Mouse (Mus musculus) embryo, embryonic 9.5 days (tissue): Measurements from ENCODE around the gene Nfrkb.

Source experiments
- DNase-seq: peaks from one replicate; pipeline ENCODE4 v3.0.0-alpha.2; 2017; ENCODE audit errors: extremely low spot score

Gene Nfrkb

GRCm38 (mm10) chr9:31385947-31386354, at the start of gene Nfrkb:
Gene Nfrkb, plus strand, starts transcription at chr9:31386192.
- peak; percentile 95 for DNase-seq

GRCm38 (mm10) chr9:31344289-31344831, 41.6 kb upstream of the Nfrkb start:
- DNase-seq, result no peak

- no peak for DNase-seq
Measured at GRCm38 (mm10) chr9:31346575-31347080, 39.4 kb upstream of the Nfrkb start.

- DNase-seq, result no peak
Measured at GRCm38 (mm10) chr9:31348458-31348857, 37.5 kb upstream of the Nfrkb start.

GRCm38 (mm10) chr9:31348915-31349314, 37.1 kb upstream of the Nfrkb start:
- DNase-seq, result peak; percentile 60

- DNase-seq, result no peak
Measured at GRCm38 (mm10) chr9:31352716-31353115, 33.3 kb upstream of the Nfrkb start.

- no peak for DNase-seq
Measured at GRCm38 (mm10) chr9:31353518-31353917, 32.5 kb upstream of the Nfrkb start.

DNA sequence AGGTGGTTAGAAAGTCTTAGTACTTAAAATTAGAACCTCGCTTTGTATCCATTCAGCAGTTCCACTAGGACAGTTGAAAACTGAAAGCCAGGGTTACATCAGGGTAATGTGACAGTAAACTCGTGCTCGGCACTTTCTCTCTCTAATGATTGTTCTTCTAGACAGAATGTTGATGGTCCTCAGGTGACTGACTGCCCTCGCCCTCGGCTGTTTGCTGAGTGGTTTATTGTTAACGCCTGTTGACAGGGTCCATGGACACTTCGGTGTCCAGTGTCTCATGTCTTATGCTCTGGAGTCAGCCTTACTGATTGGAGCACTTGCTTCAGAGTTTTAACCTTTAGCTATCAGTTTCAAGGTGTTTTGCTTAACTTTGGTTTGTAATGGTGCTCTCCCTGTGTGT, 31.9 kb upstream of the Nfrkb start:
- DNase-seq, result no peak

- no peak for DNase-seq
Measured at GRCm38 (mm10) chr9:31363698-31364609, 22.0 kb upstream of the Nfrkb start.

DNA sequence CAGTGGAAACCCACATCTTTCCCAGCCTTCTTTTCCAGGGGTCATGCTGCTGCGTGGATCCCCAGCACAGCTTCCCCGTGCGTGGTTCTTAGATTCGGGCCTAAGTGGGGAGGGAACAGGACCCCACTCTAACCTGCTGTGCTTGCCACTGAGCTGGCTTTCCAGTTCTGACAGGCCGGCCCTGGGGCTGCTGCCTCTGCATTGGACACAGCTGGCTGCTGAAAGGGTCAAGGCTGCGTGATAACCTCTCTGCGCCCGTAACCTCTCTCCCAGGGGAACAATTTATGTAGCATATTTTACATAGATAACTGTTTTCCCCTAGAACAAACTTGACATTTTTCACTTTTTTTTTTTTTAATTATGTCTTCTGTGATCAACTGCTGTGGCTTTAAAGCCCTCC, 20.9 kb upstream of the Nfrkb start:
- DNase-seq, result no peak

- DNase-seq, result no peak
Measured at GRCm38 (mm10) chr9:31371740-31372139, 14.3 kb upstream of the Nfrkb start.

DNA sequence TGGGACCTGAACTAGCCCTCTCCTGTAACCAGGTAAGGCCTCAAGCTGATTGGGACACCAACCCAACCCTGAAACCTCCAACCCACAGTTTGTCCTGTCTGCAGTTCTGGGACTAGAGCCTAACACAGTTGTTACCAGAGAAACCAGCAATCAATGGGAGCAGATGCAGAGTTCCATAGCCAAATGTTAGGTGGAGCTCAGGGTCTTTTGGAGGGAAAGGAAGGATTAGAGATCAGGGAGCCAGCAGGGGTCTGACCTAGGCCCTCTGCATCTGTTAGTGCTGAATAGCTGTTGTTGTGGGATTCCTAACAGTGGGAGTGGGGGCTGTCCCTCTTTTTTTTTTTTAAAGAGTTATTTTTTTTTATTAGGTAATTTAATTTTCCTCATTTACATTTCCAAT, 9.3 kb upstream of the Nfrkb start:
- no peak for DNase-seq

- DNase-seq, result no peak
Measured at GRCm38 (mm10) chr9:31384786-31385499, 1.0 kb upstream of the Nfrkb start.

GRCm38 (mm10) chr9:31385500-31385869, 507 bp upstream of the Nfrkb start:
- peak; percentile 2 for DNase-seq

- no peak for DNase-seq
Measured at GRCm38 (mm10) chr9:31386368-31387180, 582 bp downstream of the Nfrkb start.

- DNase-seq, result no peak
Measured at GRCm38 (mm10) chr9:31387206-31387605, 1.2 kb downstream of the Nfrkb start.

DNA sequence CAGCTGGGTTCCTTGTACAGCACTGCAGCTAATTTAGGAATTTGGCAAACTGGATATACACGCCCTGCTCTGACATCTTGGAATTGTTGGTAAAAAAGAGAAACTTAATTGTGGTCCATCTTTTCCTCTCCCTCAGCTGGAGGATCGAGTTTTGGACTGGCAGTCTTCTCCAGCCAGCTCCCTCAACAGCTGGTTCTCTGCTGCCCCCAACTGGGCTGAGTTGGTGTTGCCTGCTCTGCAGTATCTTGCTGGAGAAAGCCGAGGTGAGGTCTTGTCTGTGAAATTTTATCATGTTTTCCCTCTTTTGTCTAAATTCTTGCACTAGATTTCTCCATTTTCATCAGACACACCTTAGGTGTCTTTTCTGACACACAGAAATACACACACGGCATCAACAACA, 14.4 kb downstream of the Nfrkb start:
- DNase-seq, result peak; percentile 70

DNA sequence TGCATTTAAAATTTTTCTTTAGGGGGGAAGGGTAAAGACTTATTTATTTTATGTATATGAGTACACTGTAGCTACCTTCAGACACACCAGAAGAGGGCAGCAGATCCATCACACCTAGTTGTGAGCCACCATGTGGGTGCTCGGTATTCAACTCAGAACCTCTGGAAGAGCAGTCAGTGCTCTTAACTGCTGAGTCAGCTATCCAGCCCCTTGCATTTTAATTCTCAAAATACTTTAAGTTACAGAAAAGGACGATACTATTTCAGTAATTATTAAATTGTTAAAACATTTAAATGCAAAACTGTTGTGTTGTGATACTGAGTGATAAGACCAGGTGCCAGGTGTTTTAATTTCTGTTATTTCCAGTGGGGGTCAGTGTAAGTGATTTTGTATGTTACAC, 18.3 kb downstream of the Nfrkb start:
- DNase-seq, result no peak

GRCm38 (mm10) chr9:31405217-31405616, 19.2 kb downstream of the Nfrkb start:
- peak; percentile 10 for DNase-seq

DNA sequence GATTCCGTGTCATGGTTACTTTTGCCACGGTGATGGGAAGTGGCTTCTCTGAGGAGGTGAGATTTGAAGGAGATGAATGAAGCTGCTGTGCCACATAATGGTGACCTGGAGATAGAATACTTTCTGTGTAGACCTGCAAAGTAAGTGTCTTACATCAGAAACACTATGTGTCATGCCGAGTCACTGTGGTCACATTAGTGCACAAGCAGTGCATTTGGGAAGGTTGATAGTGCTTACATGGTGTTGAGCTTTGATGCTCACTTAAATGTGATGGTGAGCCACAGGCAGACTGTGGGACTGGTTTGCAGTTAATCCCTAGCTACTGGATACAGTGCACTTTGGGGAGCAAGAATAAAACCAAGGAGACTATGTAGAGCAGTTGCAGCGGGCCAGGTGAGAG, 26.2 kb downstream of the Nfrkb start:
- no peak for DNase-seq

DNA sequence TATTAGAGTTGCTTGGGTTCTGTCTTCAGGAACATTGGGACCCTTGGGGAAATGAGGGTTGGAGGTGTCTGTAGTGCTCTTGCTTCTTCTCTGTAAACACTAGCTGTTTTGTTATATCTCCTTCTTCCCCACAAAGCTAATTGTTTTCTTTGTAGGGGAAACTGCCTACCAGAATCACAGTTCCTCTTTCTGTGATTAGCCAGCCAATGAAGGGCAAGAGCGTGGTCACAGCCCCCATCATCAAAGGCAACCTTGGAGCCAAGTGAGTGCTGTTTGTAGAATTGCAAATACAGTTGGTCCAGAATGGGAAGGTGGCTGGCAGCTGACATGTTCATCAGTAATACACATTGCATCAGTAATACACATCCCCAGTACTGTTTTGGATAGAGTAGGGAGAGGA, 32.8 kb downstream of the Nfrkb start:
- no peak for DNase-seq

- no peak for DNase-seq
Measured at GRCm38 (mm10) chr9:31422143-31422542, 36.2 kb downstream of the Nfrkb start.
